Mouse (Mus musculus) B cell, adult 62 days (primary cell): Measurements from ENCODE around the gene 4930452B06Rik. TPM values are rescaled to one million over a fixed set of nuclear protein-coding genes. Genes with fewer than 3 reads are reported as not detected.

Experiments
- total RNA-seq: library from RNA; stranded (reverse); gene quantifications from 4 replicates; pipeline ENCODE4 v1.2.4, GENCODE M21; 2023

The 4930452B06Rik gene
- total RNA-seq: not detected in 4 replicates

DNA sequence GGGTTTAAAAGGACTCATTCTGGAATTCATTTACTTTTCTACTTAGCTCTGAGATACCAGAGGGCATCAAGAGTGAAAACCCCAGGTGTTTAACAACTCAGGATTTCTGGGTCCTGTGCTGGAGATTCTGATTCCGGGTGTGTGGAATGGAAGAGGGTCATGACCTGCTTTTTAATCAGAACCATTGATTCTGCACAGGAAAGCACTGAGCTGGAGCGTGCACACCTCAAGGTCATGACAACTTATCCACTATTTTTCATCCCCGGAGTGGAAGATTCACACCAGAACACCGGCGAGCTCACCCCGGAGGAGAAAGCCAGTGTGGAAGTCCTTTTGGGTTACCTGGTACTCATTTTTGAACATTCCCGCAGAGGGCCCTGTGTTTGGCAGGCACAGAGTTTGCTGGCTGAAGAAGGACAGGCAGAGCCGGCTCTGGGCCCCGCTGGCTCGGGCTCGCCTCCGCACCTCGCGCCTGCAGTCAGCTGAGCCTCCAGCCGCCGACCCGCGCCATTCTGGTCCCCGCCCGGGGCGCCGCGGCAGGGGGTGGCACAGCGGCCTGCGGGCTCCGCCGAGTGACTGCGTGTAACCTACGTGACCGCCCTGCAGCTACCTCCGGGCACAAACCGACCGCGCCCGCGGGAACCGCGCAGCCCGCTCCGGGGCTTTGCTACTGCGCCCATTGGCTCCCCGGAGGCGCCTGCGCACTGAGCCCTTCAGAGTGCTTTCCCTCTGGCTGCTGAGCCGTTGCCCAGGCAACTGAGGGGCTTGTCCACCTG, at the start of gene 4930452B06Rik:
Gene 4930452B06Rik, minus strand, starts transcription at position 605 of the 776 bp plus-strand sequence.

